Mouse (Mus musculus) ES-CJ7 (cell line): ENCODE results near the gene Inpp5d.
A peak's percentile ranks its signal among the peaks of the same experiment; 100 is the strongest.

ENCODE experiments used
- DNase-seq: peaks from one replicate; pipeline ENCODE4 v3.0.0; 2011; ENCODE audit warnings: low read depth, low spot score

Inpp5d gene

DNA sequence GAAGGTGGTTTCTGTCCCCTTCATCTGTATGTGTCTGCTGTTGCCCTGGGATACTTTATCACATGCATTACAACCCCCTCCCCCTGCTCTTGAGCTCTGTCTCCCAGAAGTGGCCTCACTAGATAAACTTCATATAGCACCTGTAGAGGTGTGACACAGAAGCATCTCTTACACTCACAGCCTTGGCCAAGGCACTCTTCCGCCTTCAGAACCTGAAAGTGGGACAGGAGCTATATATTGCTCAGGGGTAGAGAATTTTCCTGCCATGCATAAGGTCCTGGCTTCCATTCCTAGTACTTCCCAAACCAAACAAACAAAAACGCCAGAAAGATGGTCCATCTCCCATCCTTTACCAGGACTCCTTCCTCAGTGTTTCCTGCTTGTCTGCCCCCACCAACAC is 84.1 kb downstream of the Inpp5d start:
- no peak for DNase-seq

GRCm38 (mm10) chr1:87706361-87706760 is 86.2 kb downstream of the Inpp5d start:
- DNase-seq, result no peak

- DNase-seq, result no peak
Measured at GRCm38 (mm10) chr1:87709020-87709419, 88.9 kb downstream of the Inpp5d start.

GRCm38 (mm10) chr1:87709661-87710270 is 89.7 kb downstream of the Inpp5d start:
- DNase-seq, result no peak

DNA sequence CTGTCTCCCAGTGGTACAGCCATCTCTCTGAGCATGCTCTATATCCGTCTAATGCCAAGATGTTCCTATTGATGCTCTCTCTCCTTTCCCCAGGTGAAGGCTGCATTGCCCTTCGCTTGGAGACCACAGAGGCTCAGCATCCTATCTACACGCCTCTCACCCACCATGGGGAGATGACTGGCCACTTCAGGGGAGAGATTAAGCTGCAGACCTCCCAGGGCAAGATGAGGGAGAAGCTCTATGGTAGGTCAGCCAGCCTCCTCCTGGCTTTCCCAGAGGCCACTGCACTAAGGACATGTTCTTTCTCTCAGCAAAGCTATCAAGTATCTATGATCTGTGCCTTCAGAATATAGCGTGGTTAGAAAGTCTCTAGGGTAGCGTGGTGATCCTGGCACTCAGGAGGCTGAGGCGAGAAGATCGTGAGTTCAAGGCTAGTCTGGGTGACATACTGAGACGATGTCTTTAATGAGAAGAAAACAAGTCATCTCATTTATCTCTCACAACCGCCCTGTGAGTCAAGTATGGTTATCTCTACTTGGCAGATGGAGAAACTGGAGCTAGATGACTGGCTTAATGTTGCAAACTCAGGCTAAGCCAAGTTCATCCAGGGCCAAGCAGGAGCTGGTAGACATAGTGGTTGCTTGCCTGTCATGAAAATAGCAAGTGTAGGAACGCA is 92.0 kb downstream of the Inpp5d start:
- DNase-seq, result no peak

DNA sequence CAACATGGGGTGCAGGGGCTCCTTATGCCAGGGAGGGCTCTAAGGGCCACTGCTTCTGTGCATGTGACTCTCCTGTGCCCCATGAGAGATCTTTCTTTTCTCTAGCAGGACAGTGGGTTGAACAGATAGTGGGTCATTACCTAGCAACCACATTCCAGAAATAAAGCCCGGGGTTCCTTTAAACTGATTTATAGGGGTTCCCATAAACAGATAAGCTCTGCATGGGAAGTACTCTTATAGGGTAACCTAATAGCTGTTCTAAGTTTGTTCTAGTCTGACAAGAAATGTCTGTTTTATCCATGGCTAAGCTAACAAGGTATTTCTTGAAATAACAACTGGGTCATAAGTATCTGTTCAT is 92.5 kb downstream of the Inpp5d start:
- DNase-seq, result no peak

GRCm38 (mm10) chr1:87721382-87721781 is 101.3 kb downstream of the Inpp5d start:
- peak; percentile 45 for DNase-seq

- no peak for DNase-seq
Measured at GRCm38 (mm10) chr1:87722081-87722480, 102.0 kb downstream of the Inpp5d start.

- peak; percentile 31 for DNase-seq
Measured at GRCm38 (mm10) chr1:87723351-87723750, 103.2 kb downstream of the Inpp5d start.

DNA sequence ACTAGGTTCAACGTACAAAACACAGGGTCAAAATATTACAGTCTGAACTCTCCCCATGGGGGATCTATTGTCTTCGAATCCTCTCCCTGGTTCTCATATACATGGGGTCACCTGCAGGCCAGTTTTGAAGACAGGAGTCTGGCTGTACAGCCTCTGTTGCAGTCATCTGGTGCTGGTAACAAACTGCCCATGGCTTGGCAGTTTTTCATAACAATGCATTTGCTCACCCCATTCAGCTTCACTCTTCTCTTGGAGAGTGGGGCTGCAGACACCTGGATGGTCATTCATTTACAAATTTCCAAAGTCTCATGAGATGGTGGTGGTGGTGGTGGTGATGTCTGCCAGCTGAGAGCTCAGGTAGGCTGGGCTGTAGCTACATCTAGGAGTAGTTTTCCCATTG is 109.0 kb downstream of the Inpp5d start:
- peak; percentile 87 for DNase-seq

- DNase-seq, result no peak
Measured at GRCm38 (mm10) chr1:87729850-87730249, 109.7 kb downstream of the Inpp5d start.

- no peak for DNase-seq
Measured at GRCm38 (mm10) chr1:87730271-87730670, 110.2 kb downstream of the Inpp5d start.

DNA sequence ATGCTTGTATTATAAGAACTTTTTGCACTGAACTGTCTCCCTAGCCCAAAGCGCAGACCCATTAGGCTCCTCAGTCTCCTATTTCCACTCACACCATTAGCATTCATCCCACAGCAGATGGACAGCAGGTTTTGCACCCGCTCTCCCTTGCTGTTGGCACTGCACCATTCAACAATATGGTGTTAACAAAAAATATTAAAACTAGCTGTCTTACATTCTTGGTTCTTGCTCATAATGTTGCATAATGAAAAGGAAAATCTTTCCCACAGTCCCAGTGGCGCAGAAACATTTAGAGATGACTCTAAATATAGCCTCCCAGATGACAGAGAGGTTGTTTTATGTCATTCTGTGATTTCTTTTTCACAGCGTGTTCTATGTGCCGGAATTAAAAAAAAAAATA is 113.1 kb downstream of the Inpp5d start:
- DNase-seq, result no peak

DNA sequence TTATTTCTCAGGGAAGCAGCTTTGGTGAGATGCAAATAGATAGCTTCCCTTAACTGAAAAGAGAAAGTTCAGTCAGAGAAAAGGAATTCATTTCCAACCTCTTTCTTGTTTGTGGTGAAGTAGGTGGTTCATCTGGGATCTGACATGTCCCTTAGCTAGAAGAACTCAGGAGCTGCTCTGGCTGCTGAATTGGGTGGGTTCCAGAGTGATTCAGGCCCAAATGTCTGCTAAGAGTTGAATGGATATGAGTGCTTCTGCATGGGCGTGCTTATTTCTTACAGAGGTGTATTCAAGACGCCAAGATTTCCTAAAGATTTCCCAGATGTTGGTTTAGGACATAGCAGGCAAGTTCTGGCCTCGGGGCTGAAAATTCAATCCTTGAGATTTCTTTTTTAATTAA is 114.0 kb downstream of the Inpp5d start:
- DNase-seq, result no peak

GRCm38 (mm10) chr1:87740584-87741290 is 120.6 kb downstream of the Inpp5d start:
- no peak for DNase-seq

GRCm38 (mm10) chr1:87749360-87749973 is 129.4 kb downstream of the Inpp5d start:
- DNase-seq, result no peak

DNA sequence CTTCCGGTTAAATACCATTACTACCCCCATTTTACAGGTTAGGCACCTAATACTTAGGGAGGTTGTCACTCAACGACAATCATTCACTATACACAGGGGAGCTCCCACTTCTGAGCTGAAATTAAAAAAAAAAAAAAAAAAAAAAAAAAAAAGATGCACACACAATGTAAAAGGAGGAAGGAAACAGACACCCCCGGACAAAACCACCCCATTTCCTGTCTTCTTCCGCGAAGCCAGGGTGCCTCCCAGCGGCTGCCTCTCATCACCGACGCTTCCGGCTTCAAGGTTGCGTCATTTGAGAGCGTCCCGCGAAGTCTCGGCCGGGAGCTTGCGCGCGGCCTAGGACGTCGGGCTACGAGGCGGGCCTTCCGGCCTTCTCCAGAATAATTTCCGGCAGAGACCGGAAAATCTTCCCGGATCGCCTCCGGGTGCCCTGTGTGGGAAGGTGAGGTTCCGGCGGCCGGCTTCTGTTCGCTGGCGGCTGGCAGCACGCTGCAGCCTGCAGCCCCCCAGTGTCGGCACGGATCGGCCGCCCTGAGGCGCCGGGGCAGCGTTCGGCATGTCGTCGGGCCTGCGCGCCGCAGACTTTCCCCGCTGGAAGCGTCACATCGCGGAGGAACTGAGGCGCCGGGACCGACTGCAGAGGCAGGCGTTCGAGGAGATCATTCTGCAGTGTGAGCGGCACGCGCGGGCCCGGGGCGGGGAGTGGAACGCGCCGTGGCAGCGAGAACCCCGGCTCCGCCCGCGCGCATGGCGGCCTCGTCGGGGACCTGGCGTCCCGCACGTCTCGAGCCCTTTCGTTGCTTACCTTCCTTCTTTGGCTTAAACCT is 135.7 kb downstream of the Inpp5d start, which contains the start of gene Atg16l1:
Atg16l1 (plus strand) TSS at position 230 of the 830 bp plus-strand sequence.
- peak; percentile 96 for DNase-seq

DNA sequence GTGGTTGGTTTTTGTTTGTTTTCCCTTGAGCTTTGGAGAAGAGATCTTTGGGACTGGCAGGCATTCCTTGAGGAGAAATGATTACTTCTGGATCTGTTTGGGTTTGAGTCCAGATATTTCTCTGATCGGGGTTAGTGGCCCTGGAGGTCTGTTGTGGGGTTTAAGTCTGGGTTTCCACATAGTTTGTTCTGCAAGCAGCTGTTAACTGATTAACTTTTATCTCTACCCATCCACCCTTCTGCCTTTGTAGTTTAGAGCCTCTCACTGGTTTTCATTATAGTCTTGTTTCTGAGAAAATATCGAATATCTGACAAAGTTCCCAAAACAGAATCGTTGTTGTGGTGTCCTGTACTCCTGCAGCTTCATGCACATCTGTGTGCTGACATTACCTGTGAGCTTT is 143.7 kb downstream of the Inpp5d start:
- DNase-seq, result no peak

- no peak for DNase-seq
Measured at GRCm38 (mm10) chr1:87765741-87766140, 145.6 kb downstream of the Inpp5d start.

DNA sequence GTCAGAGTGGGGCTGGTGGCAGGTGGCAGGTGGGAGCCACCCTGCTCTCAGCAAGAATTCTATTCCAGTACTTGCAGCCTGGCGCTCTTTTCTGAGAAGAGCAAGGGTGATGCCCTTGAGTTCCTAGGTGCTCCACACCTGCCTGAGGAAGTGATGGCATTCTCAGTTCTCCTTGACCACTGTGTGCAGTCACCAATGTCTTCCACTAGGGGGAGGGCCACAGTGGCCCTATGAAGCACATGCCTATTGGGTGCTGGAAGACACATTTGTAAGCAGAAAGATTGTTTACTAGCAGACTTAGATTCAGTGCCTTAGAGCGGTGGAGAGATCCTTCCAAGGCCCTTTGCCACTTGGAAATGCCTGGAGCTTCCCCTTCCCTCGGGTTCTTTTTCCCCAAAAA is 146.1 kb downstream of the Inpp5d start:
- DNase-seq, result peak; percentile 77

GRCm38 (mm10) chr1:87769263-87769662 is 149.2 kb downstream of the Inpp5d start:
- no peak for DNase-seq
